Mouse (Mus musculus): Measurements from ENCODE around the gene Triobp.

Gene Triobp

GRCm38 (mm10) chr15:78962885-78963284 is 15.4 kb downstream of the Triobp start:
- DNase-seq (ENCODE audit: low spot score): no peak

- DNase-seq (ENCODE audit: low spot score): no peak
These were observed 24.1 kb downstream of the Triobp start for GRCm38 (mm10) chr15:78971626-78972025.

GRCm38 (mm10) chr15:78973950-78974349 is 26.4 kb downstream of the Triobp start:
- no peak for DNase-seq (ENCODE audit: low spot score)

GRCm38 (mm10) chr15:78977676-78978159 is 30.2 kb downstream of the Triobp start:
- no peak for DNase-seq (ENCODE audit: low spot score)

GRCm38 (mm10) chr15:78978875-78979274 is 31.4 kb downstream of the Triobp start:
- DNase-seq (ENCODE audit: low spot score): peak; percentile 70

GRCm38 (mm10) chr15:78980084-78980483 is 32.6 kb downstream of the Triobp start:
- no peak for DNase-seq (ENCODE audit: low spot score)

- peak; percentile 91 for DNase-seq (ENCODE audit: low spot score)
These were observed 35.3 kb downstream of the Triobp start for GRCm38 (mm10) chr15:78982658-78983435.

GRCm38 (mm10) chr15:78983436-78984285 is 36.1 kb downstream of the Triobp start:
- peak; percentile 77 for DNase-seq (ENCODE audit: low spot score)

- DNase-seq (ENCODE audit: low spot score): no peak
These were observed 36.8 kb downstream of the Triobp start for GRCm38 (mm10) chr15:78984286-78984778.

GRCm38 (mm10) chr15:78986536-78987220 is 39.2 kb downstream of the Triobp start:
- DNase-seq (ENCODE audit: low spot score): no peak

- DNase-seq (ENCODE audit: low spot score): peak; percentile 72
These were observed 41.0 kb downstream of the Triobp start for GRCm38 (mm10) chr15:78988499-78988971.

- no peak for DNase-seq (ENCODE audit: low spot score)
These were observed 41.9 kb downstream of the Triobp start for GRCm38 (mm10) chr15:78989152-78990092.

GRCm38 (mm10) chr15:78990093-78990463 is 42.6 kb downstream of the Triobp start:
- no peak for DNase-seq (ENCODE audit: low spot score)

GRCm38 (mm10) chr15:78990970-78991525 is 43.5 kb downstream of the Triobp start:
- no peak for DNase-seq (ENCODE audit: low spot score)

GRCm38 (mm10) chr15:78992235-78992634 is 44.7 kb downstream of the Triobp start:
- no peak for DNase-seq (ENCODE audit: low spot score)

GRCm38 (mm10) chr15:78992925-78993324 is 45.4 kb downstream of the Triobp start:
- no peak for DNase-seq (ENCODE audit: low spot score)

- no peak for DNase-seq (ENCODE audit: low spot score)
These were observed 48.4 kb downstream of the Triobp start for GRCm38 (mm10) chr15:78995916-78996315.

- DNase-seq (ENCODE audit: low spot score): no peak
These were observed 49.1 kb downstream of the Triobp start for GRCm38 (mm10) chr15:78996663-78997062.

GRCm38 (mm10) chr15:78998348-78998747 is 50.8 kb downstream of the Triobp start:
- no peak for DNase-seq (ENCODE audit: low spot score)

- DNase-seq (ENCODE audit: low spot score): no peak
These were observed 52.1 kb downstream of the Triobp start for GRCm38 (mm10) chr15:78999586-78999985.
